ENCODE assay signal across 9 mouse cellular contexts in genomic region chr8:120426105-120426504, GRCm38 (mm10).
DNase-seq lines count a peak whose midpoint lies in the region; ATAC-seq and TF ChIP-seq lines count a peak whose summit lies in the region.
"Had no signal": no experiment of that assay in that cellular context is flagged by ENCODE, and none has a peak within 500 bp of the region (broad histone marks: within the 10 kb centered on the region; RNA-seq: fewer than 3 reads in every experiment).

No protein-coding gene starts in this region.

- no peaks in the 10 kb centered on the region for H3K9me3 ChIP-seq in lung, embryonic 15.5 days
- no peaks in the 10 kb centered on the region for H3K9me3 ChIP-seq in forebrain, embryonic 15.5 days
- no peaks in the 10 kb centered on the region for H3K9me3 ChIP-seq in liver, embryonic 13.5 days (replicated peaks)
- no peaks in the 10 kb centered on the region for H3K9me3 ChIP-seq in stomach, embryonic 15.5 days

- H3K4me2 ChIP-seq in lung, embryonic 15.5 days = no peak overlapping the region
- no peak overlapping the region for H3K4me2 ChIP-seq in forebrain, embryonic 15.5 days (replicated peaks)
- no peak overlapping the region for H3K4me2 ChIP-seq in liver, embryonic 13.5 days
- no peak overlapping the region for H3K4me2 ChIP-seq in stomach, embryonic 15.5 days

- no peaks in the 10 kb centered on the region for H3K36me3 ChIP-seq in lung, embryonic 15.5 days
- H3K36me3 ChIP-seq in forebrain, embryonic 15.5 days = no peaks in the 10 kb centered on the region
- no peaks in the 10 kb centered on the region for H3K36me3 ChIP-seq in liver, embryonic 13.5 days
- no peaks in the 10 kb centered on the region for H3K36me3 ChIP-seq in stomach, embryonic 15.5 days
- H3K36me3 ChIP-seq in thymus, adult 2 months (ENCODE audit: control insufficient read depth, insufficient read depth, low read length) = no peaks in the 10 kb centered on the region

- H3K9ac ChIP-seq in lung, embryonic 15.5 days = no peak overlapping the region
- no peak overlapping the region for H3K9ac ChIP-seq in forebrain, embryonic 15.5 days (replicated peaks)
- 0 out of 2 replicates have a peak overlapping the region, but pooled peaks have one; percentile 18 for H3K9ac ChIP-seq in liver, embryonic 13.5 days
- no peak overlapping the region for H3K9ac ChIP-seq in stomach, embryonic 15.5 days

- no peak for TF ChIP-seq CTCF in thymus, adult 2 months (IDR thresholded peaks at IDR 0.05; ENCODE audit: borderline replicate concordance, control insufficient read depth, extremely low read depth, insufficient read depth, low read length, poor library complexity)

- peaks cover 67% of the 10 kb centered on the region for H3K4me1 ChIP-seq in lung, embryonic 15.5 days
- H3K4me1 ChIP-seq in forebrain, embryonic 15.5 days = peaks cover 73% of the 10 kb centered on the region
- H3K4me1 ChIP-seq in liver, embryonic 13.5 days (replicated peaks) = peaks cover 85% of the 10 kb centered on the region
- H3K4me1 ChIP-seq in stomach, embryonic 15.5 days = peaks cover 56% of the 10 kb centered on the region
- H3K4me1 ChIP-seq in thymus, adult 2 months (replicated peaks; ENCODE audit: control insufficient read depth, insufficient read depth, low read length) = peaks cover 28% of the 10 kb centered on the region

- no peak for TF ChIP-seq POLR2A in thymus, adult 2 months (IDR thresholded peaks at IDR 0.05; ENCODE audit: control insufficient read depth, extremely low read depth, insufficient read depth, low read length, poor library complexity)

- H3K27me3 ChIP-seq in lung, embryonic 15.5 days = no peaks in the 10 kb centered on the region
- no peaks in the 10 kb centered on the region for H3K27me3 ChIP-seq in forebrain, embryonic 15.5 days
- H3K27me3 ChIP-seq in liver, embryonic 13.5 days = peaks cover 9% of the 10 kb centered on the region; the same call in 1 of the 2 replicates
- no peaks in the 10 kb centered on the region for H3K27me3 ChIP-seq in stomach, embryonic 15.5 days (replicated peaks)
- H3K27me3 ChIP-seq in thymus, adult 2 months (ENCODE audit: control insufficient read depth, insufficient read depth, low read length) = no peaks in the 10 kb centered on the region

- H3K27ac ChIP-seq in lung, embryonic 15.5 days = peak overlapping the region; percentile 94; the same call in 1 of the 2 replicates
- H3K27ac ChIP-seq in forebrain, embryonic 15.5 days (replicated peaks) = peak overlapping the region; percentile 97
- H3K27ac ChIP-seq in liver, embryonic 13.5 days = 0 out of 2 replicates have a peak overlapping the region, but pooled peaks have one; percentile 29
- H3K27ac ChIP-seq in stomach, embryonic 15.5 days = peak overlapping the region; percentile 78; the same call in 1 of the 2 replicates
- no peak overlapping the region for H3K27ac ChIP-seq in thymus, adult 2 months (ENCODE audit: control insufficient read depth, insufficient read depth, low read length)

- no peak for DNase-seq in lung, adult 18-20 months
- no peak for DNase-seq in liver, embryonic 13.5 days
- no peak for DNase-seq in thymus, adult 2 months
- DNase-seq in lung, postnatal 4 days = no peak
- DNase-seq: lung, postnatal 14 days; right cerebral cortex, postnatal 25 days had no signal

- no peak overlapping the region for H3K4me3 ChIP-seq in lung, embryonic 15.5 days
- H3K4me3 ChIP-seq in forebrain, embryonic 15.5 days = no peak overlapping the region
- H3K4me3 ChIP-seq in liver, embryonic 13.5 days (replicated peaks) = no peak overlapping the region
- no peak overlapping the region for H3K4me3 ChIP-seq in stomach, embryonic 15.5 days (replicated peaks)
- H3K4me3 ChIP-seq in thymus, adult 2 months (ENCODE audit: control insufficient read depth, insufficient read depth, low read length) = no peak overlapping the region

- 30% methylated on average over 1 of the region's 1 CpGs for WGBS in lung, embryonic 15.5 days
- 7% methylated on average over 1 of the region's 1 CpGs for WGBS in forebrain, embryonic 15.5 days
- 18% methylated on average over 1 of the region's 1 CpGs for WGBS in liver, embryonic 13.5 days (ENCODE audit: insufficient replicate concordance)
- 36% methylated on average over 1 of the region's 1 CpGs for WGBS in stomach, embryonic 15.5 days
- 83% methylated on average over 1 of the region's 1 CpGs for WGBS in thymus, adult 2 months

- ATAC-seq in lung, embryonic 15.5 days (ENCODE audit: borderline replicate concordance, extremely low read depth, low FRiP score, low TSS enrichment) = no peak
- ATAC-seq in forebrain, embryonic 15.5 days (replicated peaks) = no peak
- ATAC-seq in liver, embryonic 13.5 days (ENCODE audit: low read depth) = peak; percentile 30
- ATAC-seq in stomach, embryonic 15.5 days (ENCODE audit: insufficient read depth, low FRiP score, low read depth) = no peak
